Mouse (Mus musculus) heart, embryonic 14.5 days (tissue): Measurements from ENCODE around the gene Xylt1. TPM values are rescaled to one million over a fixed set of nuclear protein-coding genes. Genes with fewer than 3 reads are reported as not detected.

ENCODE experiments used
- ATAC-seq: fragments of 200-750 bp; cut with Nextera tagmentation; 2 replicates; pipeline ENCODE4 v1.8.0; 2017; ENCODE audit warnings: low read depth, moderate TSS enrichment; ENCODE audit not compliant: insufficient number of reproducible peaks, insufficient read depth, low FRiP score
- H3K27ac ChIP-seq, 2 experiments: fragments of 200-500 bp in 1 of 2; fragments of 300-500 bp in 1 of 2; sonication (generic) in 1 of 2; replicated peaks in 1 of 2; 2 replicates each; pipeline ENCODE4 v1.5.1; 2012 to 2014; ENCODE audit warnings: low read depth in 2 of 2, low read length in 2 of 2, control low read depth in 1 of 2, mild to moderate bottlenecking in 1 of 2, mixed read lengths in 1 of 2; ENCODE audit not compliant: control insufficient read depth in 1 of 2, insufficient read depth in 1 of 2
- H3K27me3 ChIP-seq: fragments of 300-500 bp; sonication (generic); 2 replicates; pipeline ENCODE4 v1.6.1; 2014; ENCODE audit warnings: mild to moderate bottlenecking, low read length, control low read depth; ENCODE audit not compliant: control insufficient read depth, insufficient read depth
- H3K36me3 ChIP-seq: fragments of 300-500 bp; sonication (generic); 2 replicates; pipeline ENCODE4 v1.6.1; 2014; ENCODE audit warnings: mild to moderate bottlenecking, control low read depth, low read length, mixed read lengths; ENCODE audit not compliant: control insufficient read depth, insufficient read depth
- H3K4me1 ChIP-seq, 2 experiments: fragments of 200-500 bp in 1 of 2; fragments of 300-500 bp in 1 of 2; sonication (generic) in 1 of 2; 2 replicates each; pipeline ENCODE4 v1.6.1; 2012 to 2014; ENCODE audit warnings: low read length in 2 of 2, control low read depth in 1 of 2, mixed read lengths in 1 of 2; ENCODE audit not compliant: control insufficient read depth in 2 of 2, insufficient read depth in 2 of 2
- H3K4me2 ChIP-seq: fragments of 300-500 bp; sonication (generic); 2 replicates; pipeline ENCODE4 v1.6.1; 2014; ENCODE audit warnings: mild to moderate bottlenecking, low read length
- H3K4me3 ChIP-seq, 2 experiments: fragments of 200-500 bp in 1 of 2; fragments of 300-500 bp in 1 of 2; sonication (generic) in 1 of 2; 2 replicates each; pipeline ENCODE4 v1.5.1; 2012 to 2014; ENCODE audit warnings: low read length in 2 of 2, mild to moderate bottlenecking in 2 of 2, control low read depth in 1 of 2, low read depth in 1 of 2, moderate library complexity in 1 of 2; ENCODE audit not compliant: control insufficient read depth in 1 of 2, insufficient read depth in 1 of 2
- H3K9ac ChIP-seq: fragments of 300-500 bp; sonication (generic); 2 replicates; pipeline ENCODE4 v1.6.1; 2014; ENCODE audit warnings: mild to moderate bottlenecking, low read length
- H3K9me3 ChIP-seq: fragments of 300-500 bp; sonication (generic); 2 replicates; pipeline ENCODE4 v1.6.1; 2016; ENCODE audit warnings: low read length, control low read depth; ENCODE audit not compliant: control insufficient read depth
- WGBS: fragments of 180-500 bp; shearing (Covaris S2); extraction: QIAGEN DNeasy Blood & Tissue Kit; methylation state at CpG from one replicate; pipeline ENCODE4 v1.1.7; 2014; 5-methylcytosine and 5-hydroxymethylcytosine counted together
- polyA plus RNA-seq: library from polyadenylated mRNA; unstranded; fragments of >200 nt; fragmentation: Nextera tagmentation; extraction: Ambion mirVana; gene quantifications from 2 replicates; pipeline ENCODE4 v1.2.1, GENCODE M21; 2014

Xylt1 gene
- polyA plus RNA-seq, 1 experiment from 2014 or later = 2.0 TPM

DNA sequence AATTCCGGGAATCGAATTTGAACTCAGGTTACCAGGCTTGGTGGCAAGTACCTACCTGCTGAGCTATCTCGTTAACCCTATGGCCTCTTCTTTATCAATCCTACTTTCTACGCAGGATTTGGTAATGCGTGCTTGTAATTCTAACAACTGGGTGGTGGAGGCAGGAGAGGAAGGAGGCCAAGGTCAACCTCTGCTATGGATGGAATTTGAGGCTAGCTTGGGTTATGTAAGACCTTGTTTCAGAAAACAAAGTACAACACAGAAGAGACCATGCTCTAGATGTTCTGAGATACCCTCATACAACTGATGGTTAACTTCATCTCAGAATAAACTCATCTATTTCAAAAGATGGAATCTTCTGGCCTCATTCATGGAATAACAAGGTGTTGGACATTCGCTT is 17.1 kb downstream of the Xylt1 start:
- Histone ChIP-seq H3K4me1 (peaks cover 10 to 19% of the 10 kb centered on the region in 2 experiments), H3K4me3 (no peak overlapping the region), H3K4me2 (no peak overlapping the region), H3K9ac (no peak overlapping the region), H3K36me3 (no peaks in the 10 kb centered on the region), H3K27me3 (no peaks in the 10 kb centered on the region), H3K27ac (no peak overlapping the region), H3K9me3 (no peaks in the 10 kb centered on the region)
- 87% methylated on average over 6 of the region's 6 CpGs for WGBS
- ATAC-seq = no peak

- Histone ChIP-seq H3K27me3 (no peaks in the 10 kb centered on the region), H3K4me2 (no peak overlapping the region), H3K4me1 (peaks cover 3 to 7% of the 10 kb centered on the region in 2 experiments; a peak in 1 of 4 replicates), H3K9me3 (no peaks in the 10 kb centered on the region), H3K9ac (no peak overlapping the region), H3K27ac (no peak overlapping the region), H3K36me3 (no peaks in the 10 kb centered on the region), H3K4me3 (no peak overlapping the region)
- ATAC-seq = no peak
- WGBS = 85% methylated on average over 5 of the region's 5 CpGs
Observed at GRCm38 (mm10) chr7:117399971-117400370, 19.2 kb downstream of the Xylt1 start.

DNA sequence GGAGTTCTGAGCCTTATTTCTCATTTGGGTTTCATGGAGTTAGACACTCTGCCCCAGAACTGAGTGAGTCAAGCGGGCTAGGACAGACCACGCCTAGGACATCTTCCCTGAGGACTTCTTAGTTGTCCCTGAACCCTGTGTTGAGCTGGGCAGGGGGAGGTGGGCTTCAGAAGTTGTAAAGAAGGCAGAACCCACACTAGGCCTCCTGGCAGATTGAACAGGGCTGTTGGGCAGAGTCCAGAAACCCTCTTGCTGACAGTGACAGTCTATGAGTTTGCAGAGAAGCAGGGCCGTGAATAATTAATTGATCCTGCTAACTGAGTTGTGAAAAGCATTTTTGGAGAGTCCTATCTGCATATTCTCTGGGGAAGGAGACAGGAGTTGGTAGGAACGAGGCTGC is 20.8 kb downstream of the Xylt1 start:
- no peak overlapping the region for H3K27ac ChIP-seq
- no peaks in the 10 kb centered on the region for H3K27me3 ChIP-seq
- H3K9me3 ChIP-seq = no peaks in the 10 kb centered on the region
- WGBS = 74% methylated on average over 4 of the region's 4 CpGs
- H3K4me2 ChIP-seq = no peak overlapping the region
- no peaks in the 10 kb centered on the region for H3K36me3 ChIP-seq
- H3K4me3 ChIP-seq = no peak overlapping the region
- H3K9ac ChIP-seq = no peak overlapping the region
- peaks cover 2 to 13% of the 10 kb centered on the region in 2 experiments; a peak in 2 of 4 replicates for H3K4me1 ChIP-seq
- no peak for ATAC-seq

DNA sequence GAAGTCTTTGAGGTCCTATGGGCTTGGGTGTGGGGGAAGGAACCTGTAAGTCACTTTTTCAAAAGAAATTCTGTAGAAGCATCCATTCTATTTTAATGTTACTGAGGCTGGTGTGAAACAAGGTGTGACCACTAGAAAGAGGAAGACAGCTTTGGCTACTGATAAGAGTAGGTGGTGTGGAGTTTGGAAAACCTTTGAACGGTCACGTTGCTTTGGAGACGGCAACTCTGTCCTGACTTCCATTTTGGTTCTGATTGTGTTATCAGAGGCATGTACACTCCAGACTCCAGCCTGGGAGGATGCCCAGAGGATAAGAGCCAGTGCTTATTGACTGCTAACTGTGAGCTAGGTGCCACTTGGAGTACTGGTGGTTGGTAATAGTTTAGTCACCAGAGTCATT is 25.6 kb downstream of the Xylt1 start:
- H3K9ac ChIP-seq = no peak overlapping the region
- 0 out of 4 replicates have a peak overlapping the region, but pooled peaks of 1 of the 2 experiments have one; percentile 3 for H3K27ac ChIP-seq
- H3K36me3 ChIP-seq = no peaks in the 10 kb centered on the region
- peaks cover 4 to 11% of the 10 kb centered on the region in 2 experiments; a peak in 2 of 4 replicates for H3K4me1 ChIP-seq
- no peaks in the 10 kb centered on the region for H3K27me3 ChIP-seq
- no peak overlapping the region for H3K4me2 ChIP-seq
- WGBS = 2% methylated on average over 3 of the region's 3 CpGs
- ATAC-seq = 0 out of 2 replicates have a peak, but pooled peaks have one; percentile 21
- H3K9me3 ChIP-seq = no peaks in the 10 kb centered on the region
- no peak overlapping the region for H3K4me3 ChIP-seq

DNA sequence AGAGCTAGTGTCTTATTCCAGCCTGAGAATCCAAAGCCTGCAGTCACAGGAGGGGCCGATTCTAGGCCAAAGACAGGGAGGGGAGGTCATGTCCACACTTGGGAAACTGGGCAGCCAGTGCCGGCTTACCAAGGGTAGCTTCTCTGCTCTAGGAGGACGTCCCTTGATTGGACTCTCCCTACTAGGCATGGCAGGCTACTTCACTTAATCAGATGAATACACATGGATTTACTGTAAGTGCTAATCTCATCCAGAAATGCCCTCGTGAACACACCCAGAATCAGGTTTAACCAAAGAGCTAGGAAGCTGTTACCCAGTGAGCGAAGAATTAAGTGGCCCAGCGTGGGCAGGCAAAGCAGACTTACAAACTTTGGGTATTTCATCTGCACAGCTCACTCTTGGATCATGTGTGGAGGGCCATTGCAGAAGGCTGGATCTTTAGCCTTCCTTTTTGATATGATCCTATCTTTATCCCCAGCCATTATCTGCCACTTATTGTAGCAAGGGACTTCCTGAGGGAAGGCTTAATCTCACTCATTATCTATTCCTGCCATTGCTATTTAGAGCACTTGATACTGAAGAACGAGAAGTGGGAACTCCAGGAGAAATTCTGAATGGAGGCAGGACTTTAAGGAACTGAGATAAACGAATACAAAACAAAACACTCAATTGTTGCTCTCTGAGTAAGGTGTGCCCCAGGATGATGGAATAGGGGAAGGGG is 28.6 kb downstream of the Xylt1 start:
- no peak for ATAC-seq
- no peak overlapping the region for H3K27ac ChIP-seq
- 73% methylated on average over 8 of the region's 8 CpGs for WGBS

GRCm38 (mm10) chr7:117411874-117412273 is 31.1 kb downstream of the Xylt1 start:
- no peaks in the 10 kb centered on the region for H3K36me3 ChIP-seq
- no peak overlapping the region for H3K9ac ChIP-seq
- H3K9me3 ChIP-seq = no peaks in the 10 kb centered on the region
- no peak overlapping the region for H3K27ac ChIP-seq
- WGBS = 88% methylated on average over 2 of the region's 2 CpGs
- peaks cover 21 to 23% of the 10 kb centered on the region in 2 experiments for H3K4me1 ChIP-seq
- H3K4me3 ChIP-seq = no peak overlapping the region
- H3K4me2 ChIP-seq = no peak overlapping the region
- ATAC-seq = no peak
- no peaks in the 10 kb centered on the region for H3K27me3 ChIP-seq

More for the DNA sequence above, 28.6 kb downstream of the Xylt1 start:
- Histone ChIP-seq H3K9me3 (no peaks in the 10 kb centered on the region), H3K36me3 (no peaks in the 10 kb centered on the region), H3K4me2 (no peak overlapping the region), H3K4me1 (peaks cover 15 to 20% of the 10 kb centered on the region in 2 experiments), H3K4me3 (no peak overlapping the region), H3K27me3 (no peaks in the 10 kb centered on the region), H3K9ac (no peak overlapping the region)

- H3K27ac ChIP-seq = no peak overlapping the region
Observed at GRCm38 (mm10) chr7:117412405-117412804, 31.6 kb downstream of the Xylt1 start.

More at GRCm38 (mm10) chr7:117412405-117412804, 31.6 kb downstream of the Xylt1 start:
- ATAC-seq = no peak
- Histone ChIP-seq H3K27me3 (no peaks in the 10 kb centered on the region), H3K36me3 (no peaks in the 10 kb centered on the region), H3K4me3 (no peak overlapping the region), H3K9me3 (no peaks in the 10 kb centered on the region), H3K4me2 (no peak overlapping the region), H3K4me1 (peaks cover 19 to 23% of the 10 kb centered on the region in 2 experiments), H3K9ac (no peak overlapping the region)
- WGBS = 47% methylated on average over 5 of the region's 5 CpGs
